Comparison of ENCODE assay signal across 13 mouse cellular contexts in the genomic region with DNA sequence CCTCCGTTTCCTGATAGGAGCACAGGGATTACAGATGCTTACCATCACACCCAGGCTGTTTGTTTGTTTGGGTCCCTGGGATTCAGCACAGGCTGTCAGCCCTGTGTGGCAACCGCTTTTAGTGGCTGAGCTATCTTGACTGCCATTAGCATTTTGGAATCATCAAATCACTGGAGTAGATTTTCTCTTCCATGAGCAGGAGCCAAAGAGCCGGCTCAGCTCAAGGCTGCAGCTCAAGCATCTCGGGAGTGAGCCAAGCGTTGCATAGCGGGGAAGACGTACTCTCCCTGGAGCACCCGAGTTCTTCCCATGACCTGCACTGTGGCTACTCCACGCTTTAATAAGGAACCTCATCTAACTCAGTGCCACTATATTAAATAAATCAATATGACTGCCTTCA.
"Had no signal": no experiment of that assay in that cellular context is flagged by ENCODE, and none has a peak within 500 bp of the region (broad histone marks: within the 10 kb centered on the region; RNA-seq: fewer than 3 reads in every experiment).

No protein-coding gene starts in this region.

- H3K9ac ChIP-seq: liver, embryonic 15.5 days; midbrain, embryonic 13.5 days had no signal

- ATAC-seq: lung, postnatal 0 days; midbrain, embryonic 13.5 days had no signal

- H3K36me3 ChIP-seq: limb, embryonic 10.5 days; liver, embryonic 15.5 days; midbrain, embryonic 13.5 days had no signal

- H3K27ac ChIP-seq: kidney, postnatal 0 days; limb, embryonic 10.5 days; liver, embryonic 15.5 days; midbrain, embryonic 13.5 days had no signal

- H3K4me3 ChIP-seq: limb, embryonic 10.5 days; liver, embryonic 15.5 days; midbrain, embryonic 13.5 days had no signal

- DNase-seq: kidney, adult 9 months; kidney, postnatal 36 days; lung, adult 2 months; lung, postnatal 36 days; right cerebral cortex, postnatal 25 days; thymus, adult 2 months; thymus, postnatal 25 days had no signal

- H3K9me3 ChIP-seq: limb, embryonic 10.5 days; liver, embryonic 15.5 days; midbrain, embryonic 13.5 days had no signal

- H3K27me3 ChIP-seq: liver, embryonic 15.5 days; midbrain, embryonic 13.5 days had no signal

- H3K4me2 ChIP-seq: liver, embryonic 11.5 days; liver, embryonic 15.5 days; midbrain, embryonic 13.5 days had no signal

- H3K4me1 ChIP-seq: liver, embryonic 15.5 days had no signal
